Mouse (Mus musculus): Measurements from ENCODE around the gene Ccdc7a. TPM values are rescaled to one million over a fixed set of nuclear protein-coding genes. Genes with fewer than 3 reads are reported as not detected.

The Ccdc7a gene
- polyA plus RNA-seq, 1 experiment from 2014 or later: 0.14 TPM

DNA sequence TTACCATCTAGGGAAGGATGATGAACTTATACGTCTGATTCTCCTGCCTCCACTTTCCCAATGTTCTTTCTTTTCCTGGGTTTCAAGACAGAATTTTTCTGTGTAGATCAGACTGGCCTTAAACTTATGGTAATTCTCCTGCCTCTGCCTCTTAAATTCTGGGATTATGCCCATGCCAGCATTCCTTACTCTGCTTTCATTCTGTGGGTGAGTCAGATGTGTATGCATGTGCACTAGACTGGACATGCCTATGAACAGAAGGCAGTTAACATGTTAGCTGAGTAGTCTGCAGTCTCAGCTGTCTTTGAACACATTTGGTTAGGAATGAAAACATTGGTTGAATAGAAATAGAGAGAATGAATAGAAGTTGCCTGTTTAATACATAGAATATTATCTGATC, 360.9 kb downstream of the Ccdc7a start:
- no peak for DNase-seq (ENCODE audit: low spot score)
- Histone ChIP-seq H3K9me3 (replicated peaks; ENCODE audit: control insufficient read depth, low read length) (no peaks in the 10 kb centered on the region), H3K4me1 (ENCODE audit: control insufficient read depth, insufficient read depth, low read length) (no peaks in the 10 kb centered on the region), H3K9ac (ENCODE audit: low read length) (no peak overlapping the region), H3K27me3 (replicated peaks; ENCODE audit: control insufficient read depth, insufficient read depth, low read length) (no peaks in the 10 kb centered on the region), H3K4me3 (ENCODE audit: low read depth, low read length) (no peak overlapping the region), H3K36me3 (ENCODE audit: control insufficient read depth, insufficient read depth, low read length) (peaks cover 20% of the 10 kb centered on the region), H3K4me2 (ENCODE audit: low read length) (no peak overlapping the region), H3K27ac (ENCODE audit: low read depth, low read length) (no peak overlapping the region)
- ATAC-seq: no peak
- WGBS: 86% methylated on average over 1 of the region's 1 CpGs

DNA sequence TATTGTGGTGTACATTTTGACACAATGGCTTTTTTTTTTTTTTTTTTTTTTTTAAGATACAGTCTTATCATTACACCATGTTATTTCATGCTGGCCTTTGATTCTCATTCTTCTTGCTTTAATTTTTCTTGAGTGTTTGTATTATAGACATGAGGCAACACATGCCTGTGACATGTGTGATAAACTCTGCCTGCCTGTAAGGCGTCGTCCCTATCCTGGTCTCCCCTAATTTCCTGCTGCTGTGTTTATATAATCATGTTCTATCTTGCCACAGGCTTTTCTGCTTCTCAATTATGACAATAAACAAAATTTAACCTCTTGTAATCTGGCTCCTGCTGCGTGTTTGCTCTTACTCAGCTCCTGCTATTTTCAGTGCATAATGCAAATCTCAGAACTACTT, 367.4 kb downstream of the Ccdc7a start:
- Histone ChIP-seq H3K9me3 (replicated peaks; ENCODE audit: control insufficient read depth, low read length) (no peaks in the 10 kb centered on the region), H3K27ac (ENCODE audit: low read depth, low read length) (no peak overlapping the region), H3K4me2 (ENCODE audit: low read length) (no peak overlapping the region), H3K9ac (ENCODE audit: low read length) (no peak overlapping the region), H3K27me3 (replicated peaks; ENCODE audit: control insufficient read depth, insufficient read depth, low read length) (no peaks in the 10 kb centered on the region), H3K4me3 (ENCODE audit: low read depth, low read length) (no peak overlapping the region), H3K4me1 (ENCODE audit: control insufficient read depth, insufficient read depth, low read length) (no peaks in the 10 kb centered on the region), H3K36me3 (ENCODE audit: control insufficient read depth, insufficient read depth, low read length) (no peaks in the 10 kb centered on the region)
- no peak for DNase-seq (ENCODE audit: low spot score)
- 88% methylated on average over 3 of the region's 3 CpGs for WGBS
- no peak for ATAC-seq

DNA sequence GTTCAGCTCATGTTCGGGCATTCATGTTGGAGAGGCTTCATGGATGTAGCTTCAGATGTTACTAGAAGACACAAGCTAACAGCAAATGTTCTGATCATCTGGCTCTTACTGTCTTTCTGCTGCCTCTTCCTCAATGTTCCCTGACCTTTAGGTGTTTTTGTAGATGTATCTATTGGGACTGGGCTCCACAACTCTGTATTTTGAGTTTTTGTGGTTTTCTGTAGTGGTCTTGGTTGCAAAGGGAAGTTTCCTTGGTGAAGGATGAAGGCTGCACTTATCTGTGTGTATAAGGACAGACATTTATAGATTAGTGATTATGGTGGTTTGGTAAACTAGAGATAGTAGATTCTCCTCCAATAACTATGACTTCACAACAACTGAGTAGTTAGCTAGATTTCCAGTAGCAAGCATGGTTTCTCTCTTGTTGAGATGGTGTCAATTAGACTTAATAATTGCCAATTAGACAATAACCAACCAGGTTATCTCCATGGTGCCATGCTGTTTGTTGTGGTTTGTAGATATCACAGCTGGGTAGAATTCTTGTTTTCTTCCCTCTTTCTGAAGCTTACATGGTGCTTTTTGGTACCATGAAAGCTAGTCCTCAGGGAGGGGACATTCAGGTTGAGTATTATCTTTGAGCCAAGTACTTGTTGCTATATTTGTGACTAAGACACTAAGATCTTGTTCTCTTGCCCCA, 368.5 kb downstream of the Ccdc7a start:
- Histone ChIP-seq H3K4me2 (ENCODE audit: low read length) (no peak overlapping the region), H3K4me1 (ENCODE audit: control insufficient read depth, insufficient read depth, low read length) (no peaks in the 10 kb centered on the region), H3K27ac (ENCODE audit: low read depth, low read length) (no peak overlapping the region), H3K36me3 (ENCODE audit: control insufficient read depth, insufficient read depth, low read length) (no peaks in the 10 kb centered on the region), H3K9me3 (replicated peaks; ENCODE audit: control insufficient read depth, low read length) (no peaks in the 10 kb centered on the region), H3K27me3 (replicated peaks; ENCODE audit: control insufficient read depth, insufficient read depth, low read length) (no peaks in the 10 kb centered on the region), H3K4me3 (ENCODE audit: low read depth, low read length) (no peak overlapping the region), H3K9ac (ENCODE audit: low read length) (no peak overlapping the region)
- ATAC-seq: no peak
- WGBS: 91% methylated on average over 1 of the region's 1 CpGs
- no peak for DNase-seq (ENCODE audit: low spot score)

DNA sequence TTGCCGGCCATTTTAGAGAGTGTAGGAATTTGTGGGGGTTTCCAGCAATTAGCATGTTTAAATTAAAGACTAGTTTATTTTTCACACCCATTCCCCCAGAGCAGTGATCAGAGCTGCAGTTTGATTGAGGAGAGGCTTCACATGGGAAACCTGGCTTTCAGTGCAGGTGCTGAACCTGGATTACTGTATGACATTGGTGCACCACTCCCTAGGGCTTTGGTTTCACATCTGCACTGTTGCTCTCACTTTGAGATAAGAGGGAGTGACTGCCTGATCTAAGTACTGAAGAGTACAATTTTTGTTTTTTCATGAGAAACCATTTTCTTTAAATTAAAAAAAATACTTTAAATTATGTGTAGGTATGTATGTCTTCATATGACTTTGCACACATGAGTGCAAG, 375.3 kb downstream of the Ccdc7a start:
- H3K27ac ChIP-seq (ENCODE audit: low read depth, low read length): no peak overlapping the region
- H3K4me3 ChIP-seq (ENCODE audit: low read depth, low read length): no peak overlapping the region
- no peaks in the 10 kb centered on the region for H3K36me3 ChIP-seq (ENCODE audit: control insufficient read depth, insufficient read depth, low read length)
- WGBS: 88% methylated on average over 1 of the region's 1 CpGs
- H3K9ac ChIP-seq (ENCODE audit: low read length): no peak overlapping the region
- no peak for DNase-seq (ENCODE audit: low spot score)
- H3K27me3 ChIP-seq (replicated peaks; ENCODE audit: control insufficient read depth, insufficient read depth, low read length): no peaks in the 10 kb centered on the region
- H3K4me1 ChIP-seq (ENCODE audit: control insufficient read depth, insufficient read depth, low read length): peaks cover 16% of the 10 kb centered on the region
- no peak for ATAC-seq
- H3K4me2 ChIP-seq (ENCODE audit: low read length): no peak overlapping the region
- no peaks in the 10 kb centered on the region for H3K9me3 ChIP-seq (replicated peaks; ENCODE audit: control insufficient read depth, low read length)

DNA sequence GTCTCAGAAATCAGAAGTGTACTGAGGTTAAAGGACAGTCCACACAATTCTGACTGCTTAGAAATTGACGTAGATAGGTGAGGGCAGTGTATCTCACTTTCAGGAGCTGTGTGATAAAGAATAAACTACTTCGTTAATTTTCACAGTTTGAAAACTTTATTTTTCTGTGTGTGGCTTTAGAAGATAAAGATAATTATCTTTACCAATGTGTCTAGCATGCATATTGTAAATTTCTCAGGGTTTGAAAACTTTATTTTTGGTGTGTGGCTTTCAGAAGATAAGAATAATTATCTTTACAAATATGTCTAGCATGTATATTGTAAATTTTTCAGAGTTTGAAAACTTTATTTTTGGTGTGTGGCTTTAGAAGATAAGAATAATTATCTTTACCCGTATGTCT, 376.6 kb downstream of the Ccdc7a start:
- DNase-seq (ENCODE audit: low spot score): no peak
- H3K4me2 ChIP-seq (ENCODE audit: low read length): no peak overlapping the region
- H3K27ac ChIP-seq (ENCODE audit: low read depth, low read length): no peak overlapping the region
- H3K4me3 ChIP-seq (ENCODE audit: low read depth, low read length): no peak overlapping the region
- peaks cover 19% of the 10 kb centered on the region for H3K4me1 ChIP-seq (ENCODE audit: control insufficient read depth, insufficient read depth, low read length)
- no peaks in the 10 kb centered on the region for H3K9me3 ChIP-seq (replicated peaks; ENCODE audit: control insufficient read depth, low read length)
- H3K9ac ChIP-seq (ENCODE audit: low read length): no peak overlapping the region
- ATAC-seq: no peak
- WGBS: 69% methylated on average over 3 of the region's 3 CpGs
- no peaks in the 10 kb centered on the region for H3K27me3 ChIP-seq (replicated peaks; ENCODE audit: control insufficient read depth, insufficient read depth, low read length)
- H3K36me3 ChIP-seq (ENCODE audit: control insufficient read depth, insufficient read depth, low read length): no peaks in the 10 kb centered on the region

DNA sequence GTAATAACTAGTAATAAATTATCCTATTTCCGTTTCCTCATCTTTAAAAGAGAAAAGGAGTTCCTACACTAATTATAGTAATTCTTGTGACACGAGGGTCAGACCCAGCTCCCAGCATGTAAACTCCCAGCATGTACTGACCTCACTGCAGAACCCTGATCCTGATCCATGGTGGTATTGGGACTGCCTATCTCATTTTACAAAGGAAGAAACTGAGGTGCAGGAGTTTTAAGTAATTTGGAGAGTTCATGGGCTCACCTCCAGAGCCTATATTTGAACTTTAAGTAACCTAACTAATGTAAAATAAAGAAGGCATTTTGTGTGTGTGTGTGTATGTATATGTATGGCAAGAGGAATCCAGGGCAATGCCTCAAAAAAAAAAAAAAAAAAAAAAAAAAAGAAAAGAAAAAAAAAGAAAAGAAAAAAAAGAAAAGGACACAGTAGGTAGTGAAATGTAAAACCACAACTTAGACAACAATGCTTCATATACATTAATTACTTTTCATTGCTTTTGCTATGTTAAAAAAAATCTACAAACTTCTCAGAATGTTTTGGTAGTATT, 378.8 kb downstream of the Ccdc7a start:
- Histone ChIP-seq H3K9me3 (replicated peaks; ENCODE audit: control insufficient read depth, low read length) (no peaks in the 10 kb centered on the region), H3K9ac (ENCODE audit: low read length) (peak overlapping the region; percentile 98), H3K27me3 (replicated peaks; ENCODE audit: control insufficient read depth, insufficient read depth, low read length) (no peaks in the 10 kb centered on the region), H3K4me3 (ENCODE audit: low read depth, low read length) (peak overlapping the region; percentile 85), H3K4me2 (ENCODE audit: low read length) (peak overlapping the region; percentile 81), H3K36me3 (ENCODE audit: control insufficient read depth, insufficient read depth, low read length) (no peaks in the 10 kb centered on the region), H3K4me1 (ENCODE audit: control insufficient read depth, insufficient read depth, low read length) (peaks cover 19% of the 10 kb centered on the region), H3K27ac (ENCODE audit: low read depth, low read length) (no peak overlapping the region)
- no peak for DNase-seq (ENCODE audit: low spot score)
- 0% methylated on average over 2 of the region's 2 CpGs for WGBS
- no peak for ATAC-seq

DNA sequence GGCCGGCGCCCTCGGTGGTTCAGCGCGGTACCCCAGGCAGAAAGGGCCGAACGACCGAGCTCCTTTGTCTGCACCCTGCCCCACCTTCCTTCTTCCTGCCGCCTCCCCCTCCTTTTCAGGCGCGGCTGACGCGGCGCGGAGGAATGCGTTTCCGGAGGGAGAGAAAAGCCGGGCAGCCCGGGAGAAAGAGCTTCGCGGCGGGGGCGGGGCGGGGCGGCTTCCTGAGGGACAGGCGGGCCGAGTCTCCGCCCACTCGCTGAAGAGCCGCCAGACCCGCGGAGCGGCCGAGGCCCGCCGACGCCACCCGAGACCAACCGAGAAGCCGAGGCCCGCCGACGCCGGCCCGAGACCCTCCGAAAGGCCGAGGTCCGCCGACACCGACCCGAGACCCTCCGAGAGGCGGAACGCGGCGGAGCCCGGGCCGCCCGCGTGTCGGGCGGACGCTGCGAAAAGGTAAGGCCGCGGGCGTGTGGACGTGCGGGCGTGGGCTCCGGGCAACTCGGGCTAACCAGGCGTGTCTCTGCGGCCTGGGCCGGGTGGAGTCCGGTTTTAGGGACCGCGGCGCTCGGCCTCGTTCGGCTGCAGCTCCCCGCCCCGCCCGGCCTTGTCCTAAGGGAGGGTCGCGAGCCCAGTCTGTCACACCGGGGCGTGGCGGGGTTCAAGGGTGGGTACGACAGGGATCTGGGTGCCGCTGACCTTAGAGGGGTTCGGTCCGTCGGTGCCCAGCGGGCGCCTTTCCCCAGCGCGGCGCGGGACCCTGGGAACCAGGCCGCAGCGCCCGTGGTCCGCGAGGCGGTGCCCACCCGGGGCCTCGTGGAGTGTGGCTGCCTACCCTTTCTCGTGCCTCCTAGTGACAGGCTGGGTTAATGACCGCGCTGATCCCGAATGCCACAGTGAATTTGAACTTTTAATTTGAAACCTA, 379.5 kb downstream of the Ccdc7a start, which contains the start of gene Itgb1:
Itgb1 (plus strand) TSS at position 148 of the 922 bp plus-strand sequence.
- Histone ChIP-seq H3K36me3 (ENCODE audit: control insufficient read depth, insufficient read depth, low read length) (no peaks in the 10 kb centered on the region), H3K9me3 (replicated peaks; ENCODE audit: control insufficient read depth, low read length) (no peaks in the 10 kb centered on the region), H3K27me3 (replicated peaks; ENCODE audit: control insufficient read depth, insufficient read depth, low read length) (no peaks in the 10 kb centered on the region), H3K27ac (ENCODE audit: low read depth, low read length) (peak within 1 kb of the TSS; percentile 100), H3K4me1 (ENCODE audit: control insufficient read depth, insufficient read depth, low read length) (peaks cover 19% of the 10 kb centered on the region), H3K4me3 (ENCODE audit: low read depth, low read length) (peak within 1 kb of the TSS; percentile 85), H3K4me2 (ENCODE audit: low read length) (peak within 1 kb of the TSS; percentile 81), H3K9ac (ENCODE audit: low read length) (peak within 1 kb of the TSS; percentile 98)
- under 1% methylated on average over 96 of the region's 113 CpGs for WGBS
- peak; percentile 96 for ATAC-seq
- DNase-seq (ENCODE audit: low spot score): peak; percentile 97

DNA sequence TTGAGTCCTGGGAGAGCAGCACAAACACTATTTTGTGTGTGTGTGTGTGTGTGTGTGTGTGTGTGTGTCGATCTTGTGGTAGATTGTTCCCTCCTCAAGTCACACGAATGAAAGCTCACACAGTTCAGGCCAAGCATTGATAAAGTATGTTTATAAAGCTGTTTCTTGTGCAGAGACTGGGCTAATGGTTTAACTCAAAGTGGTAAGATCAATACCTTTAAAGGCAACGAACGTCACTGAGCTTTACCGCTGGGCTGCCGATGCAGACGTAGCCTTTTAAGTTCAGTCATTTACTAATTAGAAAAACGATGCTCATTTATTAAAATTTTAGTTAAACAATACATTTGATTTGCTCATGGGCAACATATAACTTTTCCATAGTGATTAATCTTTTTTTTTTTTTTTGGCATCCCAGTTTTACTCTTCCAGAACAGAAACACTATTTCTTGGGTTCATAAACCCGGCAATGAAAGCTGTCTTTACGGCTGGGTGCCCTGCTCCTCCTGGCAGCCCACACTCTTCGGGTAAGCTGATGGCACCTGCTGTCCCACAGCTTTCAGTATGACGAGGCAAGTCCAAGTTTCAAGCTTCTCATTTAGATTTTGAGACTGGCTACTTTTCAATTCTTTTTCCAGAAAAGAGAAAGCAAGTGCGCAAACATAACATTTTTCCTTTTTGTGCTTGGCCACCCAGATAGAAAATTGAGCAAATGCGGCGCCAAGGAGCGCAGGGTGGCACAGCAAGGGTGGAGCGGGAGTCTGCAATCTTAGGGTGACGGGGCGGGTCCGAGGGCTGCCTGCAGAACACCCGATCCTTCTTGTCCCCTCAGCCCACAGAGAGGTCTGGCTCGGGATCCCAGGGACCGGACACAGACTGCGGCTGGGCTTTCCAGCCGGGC, 380.5 kb downstream of the Ccdc7a start:
- H3K4me1 ChIP-seq (ENCODE audit: control insufficient read depth, insufficient read depth, low read length): peaks cover 17% of the 10 kb centered on the region
- H3K36me3 ChIP-seq (ENCODE audit: control insufficient read depth, insufficient read depth, low read length): no peaks in the 10 kb centered on the region
- H3K9me3 ChIP-seq (replicated peaks; ENCODE audit: control insufficient read depth, low read length): no peaks in the 10 kb centered on the region
- peak; percentile 71 for DNase-seq (ENCODE audit: low spot score)
- 3% methylated on average over 25 of the region's 25 CpGs for WGBS
- H3K27ac ChIP-seq (ENCODE audit: low read depth, low read length): peak overlapping the region; percentile 100
- peak overlapping the region; percentile 81 for H3K4me2 ChIP-seq (ENCODE audit: low read length)
- ATAC-seq: peak; percentile 78
- H3K4me3 ChIP-seq (ENCODE audit: low read depth, low read length): peak overlapping the region; percentile 85
- H3K9ac ChIP-seq (ENCODE audit: low read length): peak overlapping the region; percentile 98
- no peaks in the 10 kb centered on the region for H3K27me3 ChIP-seq (replicated peaks; ENCODE audit: control insufficient read depth, insufficient read depth, low read length)

Data from forebrain, embryonic 14.5 days (tissue).